Mouse (Mus musculus): Measurements from ENCODE around the gene Rreb1. TPM values are rescaled to one million over a fixed set of nuclear protein-coding genes. Genes with fewer than 3 reads are reported as not detected.

Rreb1 gene
- polyA plus RNA-seq, 1 experiment from 2014 or later, result 6.3 TPM

- DNase-seq (ENCODE audit: low spot score), result no peak
- no peak for ATAC-seq (replicated peaks; ENCODE audit: low FRiP score)
- WGBS, result 87% methylated on average over 5 of the region's 5 CpGs
- Histone ChIP-seq H3K9me3 (ENCODE audit: control insufficient read depth, low read length) (no peaks in the 10 kb centered on the region), H3K4me1 (replicated peaks; ENCODE audit: control insufficient read depth, insufficient read depth, low read length) (no peaks in the 10 kb centered on the region), H3K9ac (ENCODE audit: low read length) (no peak overlapping the region), H3K4me2 (ENCODE audit: low read depth, low read length, severe bottlenecking) (no peak overlapping the region), H3K27me3 (ENCODE audit: control insufficient read depth, insufficient read depth, low read length) (no peaks in the 10 kb centered on the region), H3K27ac (ENCODE audit: low read depth, low read length) (no peak overlapping the region), H3K4me3 (ENCODE audit: low read depth, low read length) (no peak overlapping the region), H3K36me3 (ENCODE audit: control insufficient read depth, insufficient read depth, low read length) (no peaks in the 10 kb centered on the region)
These were observed 38.5 kb downstream of the Rreb1 start for GRCm38 (mm10) chr13:37816736-37817135.

DNA sequence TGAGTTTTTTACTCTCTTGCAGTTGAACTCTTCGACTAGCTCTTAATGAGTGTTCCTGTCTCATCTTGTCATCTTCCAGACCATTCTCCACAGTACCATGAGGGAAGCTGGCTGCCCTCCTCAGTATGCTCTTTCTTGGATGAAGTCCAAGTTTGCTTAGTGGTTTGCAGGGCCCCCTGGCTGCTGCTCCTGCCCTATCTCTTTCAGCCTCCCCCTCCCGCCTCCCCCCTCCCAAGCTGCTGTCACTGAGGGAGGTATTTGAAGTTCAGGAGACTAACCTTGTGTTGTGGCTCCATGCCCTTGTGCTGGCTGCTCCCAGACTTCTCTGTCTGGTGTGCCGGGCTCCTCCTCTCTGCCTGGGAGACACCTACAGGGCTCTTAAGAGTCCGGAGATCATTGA lies 43.2 kb downstream of the Rreb1 start:
- no peak for ATAC-seq (replicated peaks; ENCODE audit: low FRiP score)

GRCm38 (mm10) chr13:37824331-37824920 lies 46.2 kb downstream of the Rreb1 start:
- no peaks in the 10 kb centered on the region for H3K9me3 ChIP-seq (ENCODE audit: control insufficient read depth, low read length)
- no peak overlapping the region for H3K4me2 ChIP-seq (ENCODE audit: low read depth, low read length, severe bottlenecking)
- no peaks in the 10 kb centered on the region for H3K36me3 ChIP-seq (ENCODE audit: control insufficient read depth, insufficient read depth, low read length)
- H3K4me1 ChIP-seq (replicated peaks; ENCODE audit: control insufficient read depth, insufficient read depth, low read length), result peaks cover 10% of the 10 kb centered on the region; the same call in 1 of the 2 replicates
- 34% methylated on average over 4 of the region's 4 CpGs for WGBS
- H3K27ac ChIP-seq (ENCODE audit: low read depth, low read length), result no peak overlapping the region
- H3K4me3 ChIP-seq (ENCODE audit: low read depth, low read length), result no peak overlapping the region
- DNase-seq (ENCODE audit: low spot score) (no peak), ATAC-seq (replicated peaks; ENCODE audit: low FRiP score) (no peak)
- no peak overlapping the region for H3K9ac ChIP-seq (ENCODE audit: low read length)
- peaks cover 19% of the 10 kb centered on the region for H3K27me3 ChIP-seq (ENCODE audit: control insufficient read depth, insufficient read depth, low read length)

More for the DNA sequence above, 43.2 kb downstream of the Rreb1 start:
- no peak overlapping the region for H3K27ac ChIP-seq (ENCODE audit: low read depth, low read length)
- H3K4me1 ChIP-seq (replicated peaks; ENCODE audit: control insufficient read depth, insufficient read depth, low read length), result peaks cover 5% of the 10 kb centered on the region; the same call in 1 of the 2 replicates
- no peak overlapping the region for H3K9ac ChIP-seq (ENCODE audit: low read length)
- peaks cover 9% of the 10 kb centered on the region for H3K27me3 ChIP-seq (ENCODE audit: control insufficient read depth, insufficient read depth, low read length)
- no peaks in the 10 kb centered on the region for H3K36me3 ChIP-seq (ENCODE audit: control insufficient read depth, insufficient read depth, low read length)
- no peak for DNase-seq (ENCODE audit: low spot score)
- no peak overlapping the region for H3K4me2 ChIP-seq (ENCODE audit: low read depth, low read length, severe bottlenecking)
- H3K4me3 ChIP-seq (ENCODE audit: low read depth, low read length), result no peak overlapping the region
- WGBS, result 68% methylated on average over 4 of the region's 4 CpGs
- H3K9me3 ChIP-seq (ENCODE audit: control insufficient read depth, low read length), result no peaks in the 10 kb centered on the region

GRCm38 (mm10) chr13:37824956-37825645 lies 46.9 kb downstream of the Rreb1 start:
- 2% methylated on average over 27 of the region's 27 CpGs for WGBS
- H3K4me2 ChIP-seq (ENCODE audit: low read depth, low read length, severe bottlenecking), result peak overlapping the region; percentile 94
- peak overlapping the region; percentile 71 for H3K9ac ChIP-seq (ENCODE audit: low read length)
- ATAC-seq (replicated peaks; ENCODE audit: low FRiP score), result peak; percentile 7; the same call in 1 of the 2 replicates
- peak overlapping the region; percentile 73 for H3K4me3 ChIP-seq (ENCODE audit: low read depth, low read length)
- H3K9me3 ChIP-seq (ENCODE audit: control insufficient read depth, low read length), result no peaks in the 10 kb centered on the region
- peaks cover 19% of the 10 kb centered on the region for H3K27me3 ChIP-seq (ENCODE audit: control insufficient read depth, insufficient read depth, low read length)
- peaks cover 10% of the 10 kb centered on the region; the same call in 1 of the 2 replicates for H3K4me1 ChIP-seq (replicated peaks; ENCODE audit: control insufficient read depth, insufficient read depth, low read length)
- DNase-seq (ENCODE audit: low spot score), result no peak
- H3K36me3 ChIP-seq (ENCODE audit: control insufficient read depth, insufficient read depth, low read length), result no peaks in the 10 kb centered on the region
- no peak overlapping the region for H3K27ac ChIP-seq (ENCODE audit: low read depth, low read length)

GRCm38 (mm10) chr13:37825646-37826280 lies 47.6 kb downstream of the Rreb1 start:
- WGBS, result under 1% methylated on average over 42 of the region's 43 CpGs
- Histone ChIP-seq H3K9me3 (ENCODE audit: control insufficient read depth, low read length) (no peaks in the 10 kb centered on the region), H3K27me3 (ENCODE audit: control insufficient read depth, insufficient read depth, low read length) (peaks cover 21% of the 10 kb centered on the region), H3K9ac (ENCODE audit: low read length) (peak overlapping the region; percentile 71), H3K36me3 (ENCODE audit: control insufficient read depth, insufficient read depth, low read length) (no peaks in the 10 kb centered on the region), H3K4me3 (ENCODE audit: low read depth, low read length) (peak overlapping the region; percentile 73), H3K4me1 (replicated peaks; ENCODE audit: control insufficient read depth, insufficient read depth, low read length) (peaks cover 12% of the 10 kb centered on the region; the same call in 1 of the 2 replicates), H3K4me2 (ENCODE audit: low read depth, low read length, severe bottlenecking) (peak overlapping the region; percentile 94), H3K27ac (ENCODE audit: low read depth, low read length) (no peak overlapping the region)
- ATAC-seq (replicated peaks; ENCODE audit: low FRiP score) (peak; percentile 62), DNase-seq (ENCODE audit: low spot score) (peak; percentile 80)

DNA sequence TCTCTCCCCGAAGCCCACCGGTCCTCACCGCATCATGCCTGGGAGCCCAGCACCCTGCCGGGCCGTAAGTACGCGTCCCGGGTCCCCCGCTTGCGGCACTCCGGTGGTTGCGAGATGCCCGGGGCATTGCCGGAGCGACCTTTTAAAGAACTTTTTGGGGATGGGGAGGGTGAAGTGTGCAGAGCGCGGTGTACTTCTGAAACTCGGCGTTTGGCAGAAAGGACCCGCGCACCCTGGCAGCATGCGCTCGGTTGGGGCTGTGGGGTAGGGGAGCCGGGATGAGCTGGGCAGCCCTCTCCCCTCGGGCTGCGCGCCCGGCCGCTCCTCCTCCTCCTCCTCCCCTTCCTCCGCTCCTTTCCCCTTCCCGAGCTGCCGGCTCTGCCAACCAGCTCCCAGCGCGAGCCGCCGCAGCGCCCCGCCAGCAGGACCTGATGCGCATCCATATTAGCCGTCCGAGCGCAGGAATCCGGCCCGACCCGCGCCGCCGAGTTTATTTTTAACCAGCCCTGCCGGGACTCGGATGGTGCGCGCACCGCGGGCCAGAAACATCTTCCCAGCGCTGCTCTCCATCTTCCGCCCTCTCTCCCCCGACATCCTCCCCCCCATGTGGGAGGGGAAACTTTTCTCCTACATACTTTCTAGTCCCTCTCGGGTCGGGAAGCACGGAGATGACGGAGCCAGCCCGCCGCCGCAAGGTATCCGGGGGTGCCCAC lies 48.2 kb downstream of the Rreb1 start:
- WGBS, result under 1% methylated on average over 54 of the region's 65 CpGs
- H3K27me3 ChIP-seq (ENCODE audit: control insufficient read depth, insufficient read depth, low read length), result peaks cover 22% of the 10 kb centered on the region
- no peaks in the 10 kb centered on the region for H3K9me3 ChIP-seq (ENCODE audit: control insufficient read depth, low read length)
- H3K4me1 ChIP-seq (replicated peaks; ENCODE audit: control insufficient read depth, insufficient read depth, low read length), result peaks cover 17% of the 10 kb centered on the region; the same call in 1 of the 2 replicates
- peak overlapping the region; percentile 50 for H3K27ac ChIP-seq (ENCODE audit: low read depth, low read length)
- ATAC-seq (replicated peaks; ENCODE audit: low FRiP score) (peak; percentile 65), DNase-seq (ENCODE audit: low spot score) (peak; percentile 86)
- H3K9ac ChIP-seq (ENCODE audit: low read length), result peak overlapping the region; percentile 71
- no peaks in the 10 kb centered on the region for H3K36me3 ChIP-seq (ENCODE audit: control insufficient read depth, insufficient read depth, low read length)
- H3K4me3 ChIP-seq (ENCODE audit: low read depth, low read length), result peak overlapping the region; percentile 73
- peak overlapping the region; percentile 94 for H3K4me2 ChIP-seq (ENCODE audit: low read depth, low read length, severe bottlenecking)

GRCm38 (mm10) chr13:37826994-37827262 lies 48.7 kb downstream of the Rreb1 start:
- H3K4me1 ChIP-seq (replicated peaks; ENCODE audit: control insufficient read depth, insufficient read depth, low read length), result peaks cover 17% of the 10 kb centered on the region; the same call in 1 of the 2 replicates
- H3K9ac ChIP-seq (ENCODE audit: low read length), result peak overlapping the region; percentile 71
- peak overlapping the region; percentile 50 for H3K27ac ChIP-seq (ENCODE audit: low read depth, low read length)
- no peaks in the 10 kb centered on the region for H3K9me3 ChIP-seq (ENCODE audit: control insufficient read depth, low read length)
- DNase-seq (ENCODE audit: low spot score), result no peak
- 2% methylated on average over 35 of the region's 36 CpGs for WGBS
- H3K27me3 ChIP-seq (ENCODE audit: control insufficient read depth, insufficient read depth, low read length), result peaks cover 22% of the 10 kb centered on the region
- H3K4me3 ChIP-seq (ENCODE audit: low read depth, low read length), result peak overlapping the region; percentile 73
- ATAC-seq (replicated peaks; ENCODE audit: low FRiP score), result peak; percentile 51
- peak overlapping the region; percentile 94 for H3K4me2 ChIP-seq (ENCODE audit: low read depth, low read length, severe bottlenecking)
- H3K36me3 ChIP-seq (ENCODE audit: control insufficient read depth, insufficient read depth, low read length), result no peaks in the 10 kb centered on the region

DNA sequence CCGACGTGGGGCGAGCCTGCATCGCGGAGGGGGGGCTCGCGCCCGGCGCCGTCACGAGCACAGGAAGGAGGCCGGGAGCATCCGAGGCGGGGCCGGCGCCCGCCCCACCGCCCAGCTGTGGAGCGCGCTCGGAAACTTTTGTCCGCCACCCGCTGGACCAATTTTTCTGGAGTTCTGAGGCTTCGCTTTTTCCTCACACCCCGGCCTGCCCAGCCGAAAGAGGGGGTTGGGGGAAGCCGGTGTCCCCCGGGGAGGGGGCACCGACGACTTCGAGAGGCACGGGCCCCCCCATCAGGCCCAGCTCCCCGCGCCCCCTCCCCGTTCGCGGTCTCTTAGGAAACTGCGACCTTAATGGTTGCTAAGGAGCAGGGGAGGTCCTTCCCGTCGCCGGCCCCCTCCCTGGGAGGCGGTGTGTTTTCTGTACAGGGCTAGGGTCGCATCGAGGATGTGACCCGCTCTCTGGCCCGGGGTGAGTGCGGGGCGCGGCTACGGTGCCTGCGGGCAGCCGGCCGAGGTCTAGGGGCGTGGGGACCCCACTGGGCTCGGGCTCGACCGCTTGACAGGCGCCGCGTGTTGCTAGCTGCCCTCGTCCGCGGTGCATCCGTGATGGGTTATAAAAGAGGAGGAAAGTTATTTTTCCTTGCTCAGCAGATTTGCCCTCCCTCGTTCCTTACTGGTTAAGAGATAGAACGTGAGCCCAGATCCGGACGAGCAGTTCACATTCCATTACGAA lies 49.2 kb downstream of the Rreb1 start:
- H3K9ac ChIP-seq (ENCODE audit: low read length), result peak overlapping the region; percentile 71
- peaks cover 17% of the 10 kb centered on the region; the same call in 1 of the 2 replicates for H3K4me1 ChIP-seq (replicated peaks; ENCODE audit: control insufficient read depth, insufficient read depth, low read length)
- H3K36me3 ChIP-seq (ENCODE audit: control insufficient read depth, insufficient read depth, low read length), result no peaks in the 10 kb centered on the region
- under 1% methylated on average over 69 of the region's 69 CpGs for WGBS
- peak overlapping the region; percentile 50; the same call in 1 of the 2 replicates for H3K27ac ChIP-seq (ENCODE audit: low read depth, low read length)
- ATAC-seq (replicated peaks; ENCODE audit: low FRiP score) (peak; percentile 65), DNase-seq (ENCODE audit: low spot score) (peak; percentile 82)
- no peaks in the 10 kb centered on the region for H3K9me3 ChIP-seq (ENCODE audit: control insufficient read depth, low read length)
- peaks cover 22% of the 10 kb centered on the region for H3K27me3 ChIP-seq (ENCODE audit: control insufficient read depth, insufficient read depth, low read length)
- peak overlapping the region; percentile 94 for H3K4me2 ChIP-seq (ENCODE audit: low read depth, low read length, severe bottlenecking)
- H3K4me3 ChIP-seq (ENCODE audit: low read depth, low read length), result peak overlapping the region; percentile 73
